Mouse (Mus musculus): ENCODE measurements around the gene A630001G21Rik. TPM values are rescaled to one million over a fixed set of nuclear protein-coding genes. Genes with fewer than 3 reads are reported as not detected.
"Not testable (repeated sequence)": the region's sequence is repeated elsewhere in the genome, so short reads cannot be mapped to it uniquely, and the experiment has no call there.

Gene A630001G21Rik
- total RNA-seq (2014; rRNA removed) (0.46 and 2.0 TPM in 2 replicates), polyA plus RNA-seq (2015; fragmentation: Nextera tagmentation; extraction: Ambion mirVana) (0.19 and 0.25 TPM in 2 replicates)

DNA sequence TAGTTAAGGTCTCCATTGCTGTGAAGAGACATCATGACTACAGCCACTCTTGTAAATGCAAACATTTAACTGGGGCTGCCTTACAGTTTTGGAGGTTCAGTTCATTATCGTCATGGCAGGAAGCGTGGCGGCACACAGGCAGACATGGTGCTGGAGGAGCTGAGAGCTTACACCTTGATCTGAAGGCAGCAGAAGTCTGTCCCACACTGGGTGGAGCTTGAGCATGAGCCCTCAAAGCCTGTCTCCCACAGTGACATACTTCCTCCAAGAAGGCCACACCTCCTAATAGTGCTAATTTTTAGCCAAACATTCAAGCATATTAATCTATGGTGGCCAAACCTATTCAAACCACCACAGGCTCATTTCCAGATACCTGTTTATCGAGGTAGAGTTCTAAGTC, at the start of gene A630001G21Rik:
Gene A630001G21Rik, minus strand, starts transcription at position 208 of the 400 bp plus-strand sequence.
- no peaks in the 10 kb centered on the region for H3K9me3 ChIP-seq (ENCODE audit: low read length)
- no peak within 1 kb of the TSS for H3K27ac ChIP-seq (ENCODE audit: low read depth, low read length)
- no peaks in the 10 kb centered on the region for H3K36me3 ChIP-seq (ENCODE audit: insufficient read depth)
- DNase-seq (no peak), ATAC-seq (no peak)
- no peak within 1 kb of the TSS for H3K4me3 ChIP-seq (ENCODE audit: low read depth, low read length)
- 94% methylated on average over 4 of the region's 4 CpGs for WGBS
- no peak within 1 kb of the TSS for H3K4me2 ChIP-seq (ENCODE audit: low read depth)
- no peak for TF ChIP-seq CTCF (IDR thresholded peaks at IDR 0.05; ENCODE audit: low read depth)
- H3K9ac ChIP-seq: no peak within 1 kb of the TSS
- H3K4me1 ChIP-seq (ENCODE audit: insufficient read depth): no peaks in the 10 kb centered on the region
- H3K27me3 ChIP-seq (ENCODE audit: insufficient read depth, low read length): no peaks in the 10 kb centered on the region

DNA sequence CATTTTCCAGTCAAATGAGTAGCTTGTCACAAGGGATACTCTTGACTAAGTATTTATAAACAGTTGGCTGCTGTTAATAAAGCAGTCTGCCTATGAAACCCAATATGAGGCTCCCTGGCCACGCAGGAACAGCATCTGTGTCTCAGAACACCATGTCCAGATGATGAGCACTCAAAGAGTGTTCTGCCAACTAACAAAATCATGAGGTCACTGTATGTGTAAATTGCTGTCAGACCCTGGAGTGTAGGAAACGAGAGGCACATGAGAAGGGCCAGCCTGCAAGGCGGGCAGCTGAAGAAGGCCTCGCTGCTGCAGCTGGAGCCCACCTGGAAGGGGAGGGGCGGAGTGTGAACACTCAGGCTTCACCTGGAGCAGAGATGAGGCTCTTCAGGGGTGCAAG, 48.7 kb upstream of the A630001G21Rik start:
- H3K4me3 ChIP-seq (ENCODE audit: low read depth, low read length): no peak overlapping the region
- ATAC-seq (no peak), DNase-seq (no peak)
- H3K9me3 ChIP-seq (ENCODE audit: low read length): no peaks in the 10 kb centered on the region
- H3K27ac ChIP-seq (ENCODE audit: low read depth, low read length): no peak overlapping the region
- WGBS: 85% methylated on average over 5 of the region's 5 CpGs
- no peak for TF ChIP-seq CTCF (IDR thresholded peaks at IDR 0.05; ENCODE audit: low read depth)
- no peaks in the 10 kb centered on the region for H3K4me1 ChIP-seq (ENCODE audit: insufficient read depth)
- no peaks in the 10 kb centered on the region for H3K27me3 ChIP-seq (ENCODE audit: insufficient read depth, low read length)
- no peak overlapping the region for H3K9ac ChIP-seq
- peaks cover 10% of the 10 kb centered on the region for H3K36me3 ChIP-seq (ENCODE audit: insufficient read depth)
- no peak overlapping the region for H3K4me2 ChIP-seq (ENCODE audit: low read depth)

DNA sequence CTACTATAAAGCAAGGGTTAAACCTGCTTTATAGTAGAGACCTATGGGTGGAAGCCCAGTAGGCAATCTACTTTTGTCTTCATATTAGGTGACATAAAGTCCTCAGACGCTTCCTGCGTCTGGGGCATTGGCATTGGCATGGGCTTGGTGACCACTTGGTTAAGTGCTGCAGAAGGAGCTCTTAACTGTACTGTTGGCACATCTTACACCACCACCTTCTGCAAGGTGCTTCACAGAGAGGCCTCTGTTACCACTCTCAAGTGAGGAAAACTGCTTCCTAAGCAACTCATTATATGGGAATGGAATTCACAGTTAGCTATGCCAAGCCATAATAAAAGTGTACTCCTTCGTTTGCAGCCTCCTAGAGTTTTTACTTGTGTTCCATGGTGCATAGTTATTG, 46.5 kb upstream of the A630001G21Rik start:
- H3K4me1 ChIP-seq (ENCODE audit: insufficient read depth): no peaks in the 10 kb centered on the region
- ATAC-seq (no peak), DNase-seq (no peak)
- no peak overlapping the region for H3K27ac ChIP-seq (ENCODE audit: low read depth, low read length)
- H3K36me3 ChIP-seq (ENCODE audit: insufficient read depth): peaks cover 16% of the 10 kb centered on the region
- TF ChIP-seq CTCF (IDR thresholded peaks at IDR 0.05; ENCODE audit: low read depth): no peak
- H3K4me2 ChIP-seq (ENCODE audit: low read depth): no peak overlapping the region
- 68% methylated on average over 3 of the region's 3 CpGs for WGBS
- no peaks in the 10 kb centered on the region for H3K27me3 ChIP-seq (ENCODE audit: insufficient read depth, low read length)
- no peaks in the 10 kb centered on the region for H3K9me3 ChIP-seq (ENCODE audit: low read length)
- H3K4me3 ChIP-seq (ENCODE audit: low read depth, low read length): no peak overlapping the region
- H3K9ac ChIP-seq: no peak overlapping the region

DNA sequence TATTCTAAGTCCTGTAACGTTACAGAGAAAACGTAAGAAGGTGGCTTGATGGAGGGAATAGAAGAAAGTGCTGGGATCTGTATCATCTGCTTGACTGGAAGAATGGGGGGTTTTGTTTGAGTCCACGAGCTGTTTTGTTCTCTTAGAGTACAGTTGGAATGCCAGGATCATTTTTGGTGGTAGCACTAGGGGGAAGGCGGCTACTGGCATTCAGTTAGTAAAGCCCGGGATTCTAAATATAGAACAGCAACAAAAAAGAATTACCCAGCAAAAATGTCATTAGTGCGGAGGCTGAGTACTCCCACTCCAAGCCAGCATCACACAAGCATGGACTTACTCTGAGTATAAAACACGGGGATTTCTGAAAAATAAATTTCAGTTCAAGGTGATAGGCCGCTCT, 43.8 kb upstream of the A630001G21Rik start:
- ATAC-seq (no peak), DNase-seq (no peak)
- TF ChIP-seq CTCF (IDR thresholded peaks at IDR 0.05; ENCODE audit: low read depth): no peak
- Histone ChIP-seq H3K4me2 (ENCODE audit: low read depth) (no peak overlapping the region), H3K27ac (ENCODE audit: low read depth, low read length) (no peak overlapping the region), H3K27me3 (ENCODE audit: insufficient read depth, low read length) (no peaks in the 10 kb centered on the region), H3K4me3 (ENCODE audit: low read depth, low read length) (no peak overlapping the region), H3K9me3 (ENCODE audit: low read length) (no peaks in the 10 kb centered on the region), H3K4me1 (ENCODE audit: insufficient read depth) (no peaks in the 10 kb centered on the region), H3K36me3 (ENCODE audit: insufficient read depth) (peaks cover 14% of the 10 kb centered on the region), H3K9ac (no peak overlapping the region)
- WGBS: 70% methylated on average over 8 of the region's 8 CpGs

DNA sequence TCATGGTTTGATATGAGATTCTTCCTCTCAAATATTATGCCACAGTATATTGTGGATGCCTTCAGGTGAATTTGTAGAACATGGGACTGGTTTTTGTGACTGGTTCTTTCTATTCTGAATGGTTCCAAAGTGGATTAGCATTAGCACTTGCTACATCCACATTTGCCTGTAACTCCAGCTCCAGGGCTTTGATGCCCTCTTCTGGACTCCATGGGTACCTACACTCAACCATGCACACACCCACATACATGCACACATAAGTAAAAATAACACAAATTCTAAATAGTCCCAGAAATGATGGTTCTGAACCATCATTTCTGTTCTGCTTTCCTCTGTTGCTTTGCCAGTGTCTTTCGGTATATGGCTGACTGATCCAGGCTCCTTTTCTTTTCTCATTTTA, 41.3 kb upstream of the A630001G21Rik start:
- Histone ChIP-seq H3K9ac (no peak overlapping the region), H3K9me3 (ENCODE audit: low read length) (no peaks in the 10 kb centered on the region), H3K4me2 (ENCODE audit: low read depth) (no peak overlapping the region), H3K27ac (ENCODE audit: low read depth, low read length) (no peak overlapping the region), H3K4me3 (ENCODE audit: low read depth, low read length) (no peak overlapping the region), H3K36me3 (ENCODE audit: insufficient read depth) (peaks cover 13% of the 10 kb centered on the region; the same call in 1 of the 2 replicates), H3K4me1 (ENCODE audit: insufficient read depth) (no peaks in the 10 kb centered on the region), H3K27me3 (ENCODE audit: insufficient read depth, low read length) (no peaks in the 10 kb centered on the region)
- no peak for ATAC-seq
- DNase-seq: no peak
- 98% methylated on average over 1 of the region's 1 CpGs for WGBS
- TF ChIP-seq CTCF (IDR thresholded peaks at IDR 0.05; ENCODE audit: low read depth): peak; percentile 26; the same call in 1 of the 2 replicates

DNA sequence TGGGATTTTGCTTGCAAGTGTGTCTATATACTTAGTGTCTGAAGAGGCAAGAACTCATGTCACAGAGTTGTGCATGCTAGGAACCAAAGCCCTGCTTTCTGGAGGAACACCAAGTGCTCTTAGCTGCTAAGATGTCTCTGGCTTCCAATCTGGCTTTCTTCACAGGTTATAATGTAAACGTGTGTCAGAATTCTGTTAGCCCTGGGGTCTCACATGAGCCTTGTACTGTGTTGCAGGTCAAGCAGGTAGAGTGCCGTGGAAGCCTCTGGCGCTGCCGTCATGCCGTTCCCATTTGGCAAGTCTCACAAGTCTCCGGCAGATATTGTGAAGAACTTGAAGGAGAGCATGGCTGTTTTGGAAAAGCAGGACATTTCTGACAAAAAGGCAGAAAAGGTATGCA, 39.7 kb upstream of the A630001G21Rik start:
- TF ChIP-seq CTCF (IDR thresholded peaks at IDR 0.05; ENCODE audit: low read depth): no peak
- Histone ChIP-seq H3K4me2 (ENCODE audit: low read depth) (no peak overlapping the region), H3K36me3 (ENCODE audit: insufficient read depth) (peaks cover 13% of the 10 kb centered on the region; the same call in 1 of the 2 replicates), H3K4me3 (ENCODE audit: low read depth, low read length) (no peak overlapping the region), H3K27me3 (ENCODE audit: insufficient read depth, low read length) (no peaks in the 10 kb centered on the region), H3K27ac (ENCODE audit: low read depth, low read length) (no peak overlapping the region), H3K4me1 (ENCODE audit: insufficient read depth) (no peaks in the 10 kb centered on the region), H3K9ac (no peak overlapping the region), H3K9me3 (ENCODE audit: low read length) (no peaks in the 10 kb centered on the region)
- 98% methylated on average over 6 of the region's 6 CpGs for WGBS
- ATAC-seq (no peak), DNase-seq (no peak)

DNA sequence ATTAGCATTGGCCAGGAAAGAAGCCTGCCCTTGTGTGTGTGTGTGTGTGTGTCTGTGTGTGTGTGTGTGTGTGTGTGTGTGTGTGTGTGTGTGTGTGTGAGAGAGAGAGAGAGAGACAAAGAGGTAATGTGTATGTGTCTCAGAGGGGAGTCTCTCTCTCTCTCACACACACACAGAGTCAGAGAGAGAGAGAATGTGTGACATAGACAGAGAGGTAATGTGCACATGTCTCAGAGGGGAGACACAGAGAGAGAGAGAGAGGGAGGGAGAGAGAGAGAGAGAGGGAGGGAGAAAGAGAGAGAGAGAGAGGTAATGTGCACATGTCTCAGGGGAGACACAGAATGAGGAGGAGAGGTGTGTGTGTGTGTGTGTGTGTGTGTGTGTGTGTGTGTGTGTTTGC, 35.8 kb upstream of the A630001G21Rik start:
- not testable (repeated sequence) for H3K4me2 ChIP-seq (ENCODE audit: low read depth); H3K36me3 ChIP-seq (ENCODE audit: insufficient read depth); H3K4me3 ChIP-seq (ENCODE audit: low read depth, low read length); H3K4me1 ChIP-seq (ENCODE audit: insufficient read depth); H3K27ac ChIP-seq (ENCODE audit: low read depth, low read length); ATAC-seq; DNase-seq; H3K27me3 ChIP-seq (ENCODE audit: insufficient read depth, low read length); H3K9ac ChIP-seq; H3K9me3 ChIP-seq (ENCODE audit: low read length)

DNA sequence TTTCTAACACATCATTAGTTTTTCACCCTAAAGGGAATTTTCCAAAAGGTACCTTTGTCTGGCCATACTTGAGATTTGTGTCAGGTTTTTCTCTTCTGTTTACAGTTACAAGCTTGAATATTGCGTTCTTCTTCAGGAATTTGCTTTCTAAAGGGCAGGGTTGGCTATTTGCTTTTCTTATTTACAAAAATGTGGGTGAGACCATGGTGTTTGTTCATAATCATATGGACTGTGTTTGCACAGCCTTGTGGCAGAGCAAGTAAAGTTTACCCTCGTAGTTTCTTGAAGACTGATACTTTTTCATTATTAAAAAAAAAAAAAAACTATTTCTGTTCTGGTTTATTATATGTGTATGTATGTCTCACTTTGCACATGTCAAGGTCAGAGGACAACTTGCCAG, 32.3 kb upstream of the A630001G21Rik start:
- no peak for TF ChIP-seq CTCF (IDR thresholded peaks at IDR 0.05; ENCODE audit: low read depth)
- H3K4me3 ChIP-seq (ENCODE audit: low read depth, low read length): no peak overlapping the region

More for the DNA sequence above, 32.3 kb upstream of the A630001G21Rik start:
- H3K4me2 ChIP-seq (ENCODE audit: low read depth): no peak overlapping the region
- no peaks in the 10 kb centered on the region for H3K27me3 ChIP-seq (ENCODE audit: insufficient read depth, low read length)
- 81% methylated on average over 2 of the region's 2 CpGs for WGBS
- DNase-seq (no peak), ATAC-seq (no peak)
- no peak overlapping the region for H3K27ac ChIP-seq (ENCODE audit: low read depth, low read length)
- peaks cover 3% of the 10 kb centered on the region; the same call in 1 of the 2 replicates for H3K4me1 ChIP-seq (ENCODE audit: insufficient read depth)
- H3K36me3 ChIP-seq (ENCODE audit: insufficient read depth): no peaks in the 10 kb centered on the region
- H3K9ac ChIP-seq: no peak overlapping the region
- no peaks in the 10 kb centered on the region for H3K9me3 ChIP-seq (ENCODE audit: low read length)

Measured in forebrain, postnatal 0 days (tissue).